Mouse (Mus musculus): ENCODE results near the gene Gm7137.
"Not testable (repeated sequence)": the region's sequence is repeated elsewhere in the genome, so short reads cannot be mapped to it uniquely, and the experiment has no call there.

Gene Gm7137

GRCm38 (mm10) chr10:77752312-77752711 is 35.7 kb downstream of the Gm7137 start:
- in situ Hi-C loops (cut with MboI; ENCODE audit: low sequenced_read_pairs) = not testable (repeated sequence)

- in situ Hi-C loops (cut with MboI; ENCODE audit: low sequenced_read_pairs) = not testable (repeated sequence)
Measured at GRCm38 (mm10) chr10:77751254-77751653, 36.7 kb downstream of the Gm7137 start, which contains the start of gene Gm9736. TSS of gene Gm9736 (minus strand) at chr10:77751354.

DNA sequence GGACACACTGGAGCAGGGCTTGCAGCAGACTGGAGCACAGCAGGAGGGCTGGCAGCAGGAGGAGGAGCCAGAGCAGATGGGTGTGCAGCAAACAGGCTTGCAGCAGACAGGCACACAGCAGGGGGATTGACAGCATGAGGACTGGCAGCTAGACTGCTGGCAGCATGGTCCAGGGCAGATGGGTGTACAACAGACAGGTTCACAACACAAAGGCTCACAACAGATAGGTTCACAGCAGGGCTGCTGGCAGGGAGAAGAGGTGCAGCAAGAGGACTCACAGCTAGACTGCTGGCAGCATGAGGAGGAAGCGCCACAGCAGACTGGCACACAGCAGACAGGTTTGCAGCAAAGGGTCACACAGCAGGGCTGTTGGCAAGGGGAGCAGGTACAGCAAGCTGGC is 37.3 kb downstream of the Gm7137 start:
- in situ Hi-C loops (cut with MboI; ENCODE audit: low sequenced_read_pairs) = not testable (repeated sequence)

DNA sequence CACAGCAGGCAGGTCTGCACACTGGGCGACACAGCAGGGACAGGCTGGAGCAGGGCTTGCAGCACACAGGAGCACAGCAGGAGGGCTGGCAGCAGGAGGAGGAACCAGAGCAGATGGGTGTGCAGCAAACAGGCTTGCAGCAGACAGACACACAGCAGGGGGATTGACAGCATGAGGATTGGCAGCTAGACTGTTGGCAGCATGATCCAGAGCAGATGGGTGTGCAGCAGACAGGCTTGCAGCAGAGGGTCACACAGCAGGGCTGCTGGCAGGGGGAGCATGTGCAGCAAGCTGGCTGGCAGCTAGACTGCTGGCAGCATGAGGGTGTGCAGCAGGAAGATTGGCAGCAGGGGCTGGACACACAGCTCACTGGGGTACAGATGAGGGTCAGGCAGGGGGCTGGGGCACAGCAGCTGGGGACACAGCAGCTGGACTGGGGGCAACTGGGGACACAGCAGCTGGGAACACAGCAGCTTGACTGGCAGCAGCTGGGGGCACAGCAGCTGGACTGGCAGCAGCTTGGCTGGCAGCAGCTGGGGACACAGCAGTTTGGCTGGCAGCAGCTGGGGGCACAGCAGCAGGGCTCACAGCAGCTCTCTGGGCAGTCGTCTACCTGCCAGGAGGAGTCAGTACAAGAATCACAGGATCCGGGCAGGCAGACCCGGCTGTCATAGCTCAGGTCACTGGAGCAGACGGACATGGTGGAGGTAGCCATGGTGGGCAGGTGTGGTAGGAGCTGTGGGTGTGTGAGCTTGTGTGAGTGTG is 45.9 kb downstream of the Gm7137 start, which contains the start of gene Gm18596:
Gene Gm18596 (minus strand): TSS at position 715 of the 765 bp plus-strand sequence.
- in situ Hi-C loops (cut with MboI; ENCODE audit: low sequenced_read_pairs) = not testable (repeated sequence)

GRCm38 (mm10) chr10:77738929-77739328 is 49.1 kb downstream of the Gm7137 start:
- in situ Hi-C loops (cut with MboI; ENCODE audit: low sequenced_read_pairs) = no loop called here

Data from CH12F3 (cell line).